Mouse (Mus musculus): ENCODE results near the gene Mrpl14. TPM values are rescaled to one million over a fixed set of nuclear protein-coding genes. Genes with fewer than 3 reads are reported as not detected.

Gene Mrpl14
- polyA plus RNA-seq, 1 experiment from 2014 or later = 105 TPM

- DNase-seq (ENCODE audit: low spot score) (no peak), ATAC-seq (ENCODE audit: low FRiP score) (peak; percentile 25; the same call in 1 of the 2 replicates)
- Histone ChIP-seq H3K9ac (ENCODE audit: low read depth, low read length) (peak overlapping the region; percentile 65), H3K4me1 (replicated peaks; ENCODE audit: control insufficient read depth, insufficient read depth, low read length) (peaks cover 12% of the 10 kb centered on the region; the same call in 1 of the 2 replicates), H3K9me3 (ENCODE audit: control insufficient read depth, low read length) (no peaks in the 10 kb centered on the region), H3K36me3 (ENCODE audit: control insufficient read depth, insufficient read depth, low read length) (no peaks in the 10 kb centered on the region), H3K27me3 (ENCODE audit: control insufficient read depth, insufficient read depth, low read length) (peaks cover 2% of the 10 kb centered on the region; the same call in 1 of the 2 replicates), H3K4me2 (replicated peaks; ENCODE audit: low read depth, low read length) (peak overlapping the region; percentile 64), H3K4me3 (ENCODE audit: low read depth, low read length) (no peak overlapping the region; the same call in 1 of the 2 replicates), H3K27ac (ENCODE audit: low read depth, low read length) (no peak overlapping the region)
- WGBS = 68% methylated on average over 19 of the region's 19 CpGs
Observed at GRCm38 (mm10) chr17:45733038-45733734, 47.1 kb downstream of the Mrpl14 start.

GRCm38 (mm10) chr17:45733735-45734301 is 47.7 kb downstream of the Mrpl14 start, which contains the start of gene 1600014C23Rik:
TSS of gene 1600014C23Rik (minus strand) at chr17:45733844.
- Histone ChIP-seq H3K36me3 (ENCODE audit: control insufficient read depth, insufficient read depth, low read length) (no peaks in the 10 kb centered on the region), H3K4me1 (replicated peaks; ENCODE audit: control insufficient read depth, insufficient read depth, low read length) (peaks cover 12% of the 10 kb centered on the region; the same call in 1 of the 2 replicates), H3K9ac (ENCODE audit: low read depth, low read length) (peak within 1 kb of the TSS; percentile 65), H3K27ac (ENCODE audit: low read depth, low read length) (0 out of 2 replicates have a peak within 1 kb of the TSS, but pooled peaks have one; percentile 18), H3K27me3 (ENCODE audit: control insufficient read depth, insufficient read depth, low read length) (peaks cover 2% of the 10 kb centered on the region; the same call in 1 of the 2 replicates), H3K4me3 (ENCODE audit: low read depth, low read length) (peak within 1 kb of the TSS; percentile 29), H3K4me2 (replicated peaks; ENCODE audit: low read depth, low read length) (peak within 1 kb of the TSS; percentile 64), H3K9me3 (ENCODE audit: control insufficient read depth, low read length) (no peaks in the 10 kb centered on the region)
- peak; percentile 17 for ATAC-seq (ENCODE audit: low FRiP score)
- WGBS = under 1% methylated on average over 41 of the region's 41 CpGs
- peak; percentile 73 for DNase-seq (ENCODE audit: low spot score)

- WGBS = 16% methylated on average over 3 of the region's 3 CpGs
- Histone ChIP-seq H3K9me3 (ENCODE audit: control insufficient read depth, low read length) (no peaks in the 10 kb centered on the region), H3K36me3 (ENCODE audit: control insufficient read depth, insufficient read depth, low read length) (no peaks in the 10 kb centered on the region), H3K27ac (ENCODE audit: low read depth, low read length) (no peak overlapping the region), H3K4me1 (replicated peaks; ENCODE audit: control insufficient read depth, insufficient read depth, low read length) (peaks cover 12% of the 10 kb centered on the region; the same call in 1 of the 2 replicates), H3K9ac (ENCODE audit: low read depth, low read length) (peak overlapping the region; percentile 65), H3K4me3 (ENCODE audit: low read depth, low read length) (no peak overlapping the region; the same call in 1 of the 2 replicates), H3K27me3 (ENCODE audit: control insufficient read depth, insufficient read depth, low read length) (peaks cover 2% of the 10 kb centered on the region; the same call in 1 of the 2 replicates), H3K4me2 (replicated peaks; ENCODE audit: low read depth, low read length) (peak overlapping the region; percentile 64)
- ATAC-seq (ENCODE audit: low FRiP score) = no peak
- DNase-seq (ENCODE audit: low spot score) = no peak
Observed at GRCm38 (mm10) chr17:45734333-45734732, 48.2 kb downstream of the Mrpl14 start.

GRCm38 (mm10) chr17:45734881-45735280 is 48.8 kb downstream of the Mrpl14 start:
- H3K27me3 ChIP-seq (ENCODE audit: control insufficient read depth, insufficient read depth, low read length) = peaks cover 2% of the 10 kb centered on the region; the same call in 1 of the 2 replicates
- 71% methylated on average over 4 of the region's 4 CpGs for WGBS
- H3K9ac ChIP-seq (ENCODE audit: low read depth, low read length) = no peak overlapping the region
- H3K36me3 ChIP-seq (ENCODE audit: control insufficient read depth, insufficient read depth, low read length) = no peaks in the 10 kb centered on the region
- peaks cover 12% of the 10 kb centered on the region; the same call in 1 of the 2 replicates for H3K4me1 ChIP-seq (replicated peaks; ENCODE audit: control insufficient read depth, insufficient read depth, low read length)
- DNase-seq (ENCODE audit: low spot score) (no peak), ATAC-seq (ENCODE audit: low FRiP score) (no peak)
- no peak overlapping the region for H3K4me2 ChIP-seq (replicated peaks; ENCODE audit: low read depth, low read length)
- no peak overlapping the region for H3K4me3 ChIP-seq (ENCODE audit: low read depth, low read length)
- peak overlapping the region; percentile 18; the same call in 1 of the 2 replicates for H3K27ac ChIP-seq (ENCODE audit: low read depth, low read length)
- H3K9me3 ChIP-seq (ENCODE audit: control insufficient read depth, low read length) = no peaks in the 10 kb centered on the region

- 7% methylated on average over 10 of the region's 10 CpGs for WGBS
- H3K9ac ChIP-seq (ENCODE audit: low read depth, low read length) = peak overlapping the region; percentile 54
- peak overlapping the region; percentile 88 for H3K27ac ChIP-seq (ENCODE audit: low read depth, low read length)
- peaks cover 2% of the 10 kb centered on the region; the same call in 1 of the 2 replicates for H3K27me3 ChIP-seq (ENCODE audit: control insufficient read depth, insufficient read depth, low read length)
- peak; percentile 94 for DNase-seq (ENCODE audit: low spot score)
- no peaks in the 10 kb centered on the region for H3K9me3 ChIP-seq (ENCODE audit: control insufficient read depth, low read length)
- H3K4me2 ChIP-seq (replicated peaks; ENCODE audit: low read depth, low read length) = peak overlapping the region; percentile 66
- peaks cover 12% of the 10 kb centered on the region; the same call in 1 of the 2 replicates for H3K4me1 ChIP-seq (replicated peaks; ENCODE audit: control insufficient read depth, insufficient read depth, low read length)
- peak overlapping the region; percentile 38 for H3K4me3 ChIP-seq (ENCODE audit: low read depth, low read length)
- no peaks in the 10 kb centered on the region for H3K36me3 ChIP-seq (ENCODE audit: control insufficient read depth, insufficient read depth, low read length)
- peak; percentile 31 for ATAC-seq (ENCODE audit: low FRiP score)
Observed at GRCm38 (mm10) chr17:45735382-45736310, 49.5 kb downstream of the Mrpl14 start.

- Histone ChIP-seq H3K9ac (ENCODE audit: low read depth, low read length) (peak overlapping the region; percentile 75), H3K4me1 (replicated peaks; ENCODE audit: control insufficient read depth, insufficient read depth, low read length) (peaks cover 12% of the 10 kb centered on the region; the same call in 1 of the 2 replicates), H3K4me2 (replicated peaks; ENCODE audit: low read depth, low read length) (peak overlapping the region; percentile 66), H3K9me3 (ENCODE audit: control insufficient read depth, low read length) (no peaks in the 10 kb centered on the region), H3K4me3 (ENCODE audit: low read depth, low read length) (peak overlapping the region; percentile 38), H3K27ac (ENCODE audit: low read depth, low read length) (peak overlapping the region; percentile 88), H3K36me3 (ENCODE audit: control insufficient read depth, insufficient read depth, low read length) (no peaks in the 10 kb centered on the region), H3K27me3 (ENCODE audit: control insufficient read depth, insufficient read depth, low read length) (peaks cover 2% of the 10 kb centered on the region; the same call in 1 of the 2 replicates)
- ATAC-seq (ENCODE audit: low FRiP score) (peak; percentile 76), DNase-seq (ENCODE audit: low spot score) (peak; percentile 98)
- 2% methylated on average over 46 of the region's 72 CpGs for WGBS
Observed at GRCm38 (mm10) chr17:45736311-45737077, 50.4 kb downstream of the Mrpl14 start.

GRCm38 (mm10) chr17:45737078-45737601 is 51.0 kb downstream of the Mrpl14 start:
- peak overlapping the region; percentile 66 for H3K4me2 ChIP-seq (replicated peaks; ENCODE audit: low read depth, low read length)
- peaks cover 12% of the 10 kb centered on the region; the same call in 1 of the 2 replicates for H3K4me1 ChIP-seq (replicated peaks; ENCODE audit: control insufficient read depth, insufficient read depth, low read length)
- no peaks in the 10 kb centered on the region for H3K36me3 ChIP-seq (ENCODE audit: control insufficient read depth, insufficient read depth, low read length)

More at GRCm38 (mm10) chr17:45737078-45737601, 51.0 kb downstream of the Mrpl14 start:
- peak overlapping the region; percentile 75 for H3K9ac ChIP-seq (ENCODE audit: low read depth, low read length)
- ATAC-seq (ENCODE audit: low FRiP score) (peak; percentile 22), DNase-seq (ENCODE audit: low spot score) (no peak)
- WGBS = 20% methylated on average over 10 of the region's 10 CpGs
- H3K27ac ChIP-seq (ENCODE audit: low read depth, low read length) = peak overlapping the region; percentile 88
- no peaks in the 10 kb centered on the region for H3K9me3 ChIP-seq (ENCODE audit: control insufficient read depth, low read length)
- H3K27me3 ChIP-seq (ENCODE audit: control insufficient read depth, insufficient read depth, low read length) = peaks cover 2% of the 10 kb centered on the region; the same call in 1 of the 2 replicates
- peak overlapping the region; percentile 38 for H3K4me3 ChIP-seq (ENCODE audit: low read depth, low read length)
